Mouse (Mus musculus): ENCODE measurements around the gene Zfp978. TPM values are rescaled to one million over a fixed set of nuclear protein-coding genes. Genes with fewer than 3 reads are reported as not detected.
"Not testable (repeated sequence)": the region's sequence is repeated elsewhere in the genome, so short reads cannot be mapped to it uniquely, and the experiment has no call there.

Gene Zfp978
- total RNA-seq, 2 experiments from 2014 or later: 0.42 to 0.70 TPM

- peak in 1 of 2 experiments; percentile 5 for DNase-seq
- intact Hi-C loops (cut with DNase I): not testable (repeated sequence)
Observed at GRCm38 (mm10) chr4:147349687-147350415, 11.3 kb upstream of the Zfp978 start.

GRCm38 (mm10) chr4:147350541-147350940 lies 10.6 kb upstream of the Zfp978 start:
- DNase-seq: peak in 1 of 2 experiments; percentile 3
- intact Hi-C loops (cut with DNase I): not testable (repeated sequence)

DNA sequence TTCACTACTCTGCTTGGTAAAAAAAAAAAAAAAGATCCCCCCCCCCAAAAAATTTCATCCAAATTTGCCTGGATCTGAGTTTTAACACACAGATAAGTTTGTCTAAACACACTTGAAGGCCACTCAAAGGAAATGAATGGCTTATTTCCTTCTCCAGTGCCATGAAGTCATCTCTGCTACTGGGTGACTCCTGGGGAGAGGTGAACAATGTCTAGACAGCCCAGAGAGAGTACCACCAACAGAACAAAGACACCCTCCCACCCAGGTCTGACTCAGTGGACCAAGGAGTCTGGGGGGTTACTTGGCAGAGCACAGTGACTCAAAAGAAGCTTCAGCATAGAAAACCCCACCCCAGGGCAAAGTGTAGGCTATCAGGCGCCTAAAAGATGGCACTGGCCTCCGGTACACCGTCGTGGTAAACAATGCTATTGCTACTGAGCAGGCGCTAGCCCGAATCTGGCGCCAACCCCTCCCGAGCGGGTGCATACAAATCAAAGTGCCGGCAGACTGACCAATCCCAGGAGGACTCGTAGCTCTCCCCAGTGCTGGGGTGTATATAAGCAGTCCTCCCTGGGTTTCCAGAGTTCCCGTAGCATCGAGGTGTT lies 9.6 kb upstream of the Zfp978 start:
- DNase-seq: peak in 1 of 2 experiments; percentile 1
- intact Hi-C loops (cut with DNase I): not testable (repeated sequence)

GRCm38 (mm10) chr4:147353626-147354025 lies 7.5 kb upstream of the Zfp978 start:
- DNase-seq; intact Hi-C loops (cut with DNase I): not testable (repeated sequence)

DNA sequence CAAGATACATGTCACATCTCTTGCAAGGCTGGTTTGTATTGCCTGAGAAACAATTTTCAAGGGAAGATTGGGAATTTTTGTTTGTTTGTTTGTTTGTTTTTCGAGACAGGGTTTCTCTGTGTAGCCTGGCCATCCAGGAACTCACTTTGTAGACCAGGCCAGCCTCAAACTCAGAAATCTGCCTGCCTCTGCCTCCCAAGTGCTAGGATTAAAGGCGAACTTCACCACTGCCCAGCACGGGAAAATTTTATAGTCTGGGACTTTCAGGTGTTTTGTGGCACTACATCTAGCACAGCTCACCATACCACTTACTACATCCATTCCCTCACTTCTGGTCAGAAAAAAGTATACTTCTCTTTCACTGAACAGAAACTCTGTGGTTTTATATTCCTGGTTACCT lies 5.1 kb upstream of the Zfp978 start:
- DNase-seq; intact Hi-C loops (cut with DNase I): not testable (repeated sequence)

DNA sequence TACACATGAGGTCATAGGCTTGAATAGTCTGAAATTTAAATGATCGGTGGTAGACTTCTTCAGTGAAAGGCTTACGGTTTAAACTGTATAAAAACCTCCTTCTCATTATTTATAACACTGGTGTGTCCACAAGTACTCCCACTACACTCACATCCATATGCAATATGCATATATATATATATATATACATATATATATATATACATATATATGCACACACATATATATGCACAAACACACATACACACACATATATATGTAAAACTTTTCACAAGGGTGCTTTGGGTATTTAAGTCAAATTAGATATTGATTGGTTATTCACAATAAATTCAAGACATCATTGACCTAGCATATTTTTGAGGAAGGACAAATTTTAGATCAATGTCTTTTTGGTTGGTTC lies 3.9 kb upstream of the Zfp978 start:
- DNase-seq; intact Hi-C loops (cut with DNase I): not testable (repeated sequence)

GRCm38 (mm10) chr4:147361872-147362271 lies 769 bp downstream of the Zfp978 start:
- intact Hi-C loops (cut with DNase I): not testable (repeated sequence)

GRCm38 (mm10) chr4:147369564-147369963 lies 8.5 kb downstream of the Zfp978 start:
- DNase-seq; intact Hi-C loops (cut with DNase I): not testable (repeated sequence)

More at GRCm38 (mm10) chr4:147361872-147362271, 769 bp downstream of the Zfp978 start:
- DNase-seq: not testable (repeated sequence)

DNA sequence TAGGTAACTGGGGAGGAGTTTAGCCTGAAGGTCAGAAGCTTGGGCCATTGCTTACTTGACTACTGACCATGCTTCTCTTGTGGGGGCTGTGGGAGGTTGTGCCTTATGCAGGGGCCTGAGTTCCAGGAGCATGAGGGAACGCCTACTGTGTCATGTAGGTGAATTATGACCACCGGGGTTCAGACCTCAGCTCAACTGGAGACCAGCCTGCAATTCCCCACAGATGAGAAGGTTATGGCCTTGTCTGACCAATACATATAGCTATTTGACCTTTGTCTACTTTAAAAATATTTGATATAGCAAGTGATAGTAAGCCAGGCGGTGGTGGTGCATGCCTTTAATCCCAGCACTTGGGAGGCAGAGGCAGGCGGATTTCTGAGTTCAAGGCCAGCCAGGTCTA lies 22.1 kb downstream of the Zfp978 start:
- intact Hi-C loops (cut with DNase I); DNase-seq: not testable (repeated sequence)

GRCm38 (mm10) chr4:147397201-147397600 lies 36.1 kb downstream of the Zfp978 start:
- intact Hi-C loops (cut with DNase I); DNase-seq: not testable (repeated sequence)

- DNase-seq; intact Hi-C loops (cut with DNase I): not testable (repeated sequence)
Observed at GRCm38 (mm10) chr4:147397934-147398682, 37.0 kb downstream of the Zfp978 start.

DNA sequence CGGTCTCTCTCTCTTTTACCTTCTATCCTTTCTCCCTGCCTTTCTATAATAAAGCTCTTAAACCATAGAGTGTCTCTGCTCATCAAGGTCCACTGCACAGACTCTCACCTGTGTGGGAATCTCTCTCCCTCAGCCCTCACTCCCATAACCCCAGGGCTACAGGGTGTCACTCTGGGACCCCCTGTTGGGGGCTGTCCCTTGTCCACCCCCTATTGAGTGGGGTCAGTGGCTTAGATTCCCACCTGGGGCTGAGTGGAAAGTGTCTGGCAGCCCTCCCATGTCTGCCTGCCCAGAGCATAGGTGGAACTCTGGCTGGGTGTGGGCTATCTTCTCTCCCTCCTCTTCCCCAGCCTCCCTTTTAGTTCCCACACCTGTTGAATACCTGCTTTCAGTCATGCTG lies 37.6 kb downstream of the Zfp978 start:
- intact Hi-C loops (cut with DNase I); DNase-seq: not testable (repeated sequence)

- DNase-seq; intact Hi-C loops (cut with DNase I): not testable (repeated sequence)
Observed at GRCm38 (mm10) chr4:147399505-147399904, 38.4 kb downstream of the Zfp978 start.

DNA sequence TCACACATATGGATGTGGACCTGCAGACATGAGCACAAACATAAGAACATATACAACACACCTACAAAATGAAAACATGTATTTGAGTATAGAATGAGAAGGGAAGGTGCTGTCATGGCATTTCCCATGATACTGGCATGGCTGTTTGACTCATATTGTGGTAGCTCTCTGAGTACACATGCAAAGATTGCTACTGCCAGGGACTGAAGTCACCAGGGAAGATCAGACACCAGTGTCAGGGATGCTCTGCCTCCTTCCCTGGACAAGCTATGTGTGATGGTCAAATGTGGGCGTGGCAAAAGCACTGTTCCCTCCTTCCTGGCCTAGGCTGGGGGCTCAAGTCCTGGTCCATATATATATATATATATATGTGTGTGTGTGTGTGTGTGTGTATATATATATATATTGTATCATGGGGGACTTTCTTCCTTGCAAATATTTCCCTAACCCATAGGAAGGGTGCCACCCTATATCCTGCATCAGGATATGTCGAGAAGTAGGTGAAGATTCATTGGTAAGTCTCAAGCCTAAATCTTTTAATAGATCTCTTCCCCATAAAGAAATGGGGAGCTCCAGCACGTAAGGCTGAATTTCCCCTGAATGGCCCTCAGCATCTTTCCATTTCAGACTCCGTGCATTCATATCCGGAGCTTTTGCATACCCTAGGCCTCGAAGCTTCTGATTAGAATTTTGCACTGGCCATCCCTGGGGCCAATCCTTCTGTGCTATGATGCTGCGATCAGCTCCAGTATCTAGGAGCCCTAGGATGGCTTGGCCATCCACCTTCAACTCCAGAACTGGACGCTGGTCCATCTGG lies 39.1 kb downstream of the Zfp978 start:
- intact Hi-C loops (cut with DNase I); DNase-seq: not testable (repeated sequence)

DNA sequence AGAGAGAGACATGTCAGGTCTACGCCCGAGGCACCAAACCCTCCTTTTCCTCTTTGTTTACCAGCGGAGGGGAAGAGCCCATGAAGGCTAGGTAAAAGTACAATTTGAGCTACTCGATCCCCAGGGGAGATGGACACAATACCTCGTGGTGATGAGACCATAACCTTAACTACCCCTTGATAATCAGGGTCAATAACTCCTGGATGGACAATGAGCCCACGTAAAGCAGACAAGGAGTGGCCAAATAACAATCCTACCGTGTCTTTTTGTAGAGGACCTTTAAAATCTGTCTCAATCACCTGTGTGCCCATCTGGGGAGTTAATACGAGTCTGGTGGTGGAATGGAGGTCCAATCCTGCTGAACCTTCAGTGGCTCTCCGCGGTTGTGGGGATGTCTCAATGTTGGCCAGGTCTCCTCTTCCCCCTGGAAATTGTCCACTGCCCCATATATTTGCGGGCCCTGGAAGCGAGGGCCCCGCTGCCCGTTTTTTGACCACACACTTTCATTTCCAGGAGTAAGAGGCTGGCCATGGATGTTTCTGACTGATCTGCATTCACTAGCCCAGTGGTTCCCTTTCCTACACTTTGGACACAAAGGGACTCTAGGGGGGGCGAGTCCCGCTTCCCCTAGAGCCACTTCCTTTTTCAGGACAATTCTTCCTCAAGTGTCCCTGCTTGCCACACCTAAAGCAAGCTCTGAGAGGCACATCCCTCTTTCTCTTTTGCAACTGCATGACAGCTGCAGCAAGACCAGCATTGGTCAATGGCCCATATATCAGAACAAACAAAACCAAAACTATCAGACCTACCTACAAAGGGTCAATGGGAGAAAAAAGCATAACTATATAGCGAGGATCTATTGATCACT lies 40.0 kb downstream of the Zfp978 start:
- intact Hi-C loops (cut with DNase I); DNase-seq: not testable (repeated sequence)

- DNase-seq; intact Hi-C loops (cut with DNase I): not testable (repeated sequence)
Observed at GRCm38 (mm10) chr4:147401736-147402506, 40.8 kb downstream of the Zfp978 start.

DNA sequence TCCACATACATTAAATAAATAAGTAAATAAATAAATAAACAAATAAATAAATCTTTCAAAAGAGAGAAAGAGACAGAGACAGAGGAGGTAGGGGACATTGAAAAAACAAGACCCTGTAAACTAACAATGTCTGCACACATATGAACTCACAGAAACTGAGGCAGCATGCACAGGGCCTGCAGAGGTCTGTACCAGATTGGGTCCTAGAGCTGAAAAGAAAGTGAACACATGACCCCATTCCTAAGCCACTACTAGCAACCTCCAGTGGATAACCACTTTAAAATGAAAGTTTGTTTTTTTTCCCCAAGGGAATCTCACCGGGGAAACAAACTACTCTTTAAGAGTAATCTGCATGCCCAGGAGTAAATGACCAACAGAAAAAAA lies 41.4 kb downstream of the Zfp978 start:
- intact Hi-C loops (cut with DNase I); DNase-seq: not testable (repeated sequence)

DNA sequence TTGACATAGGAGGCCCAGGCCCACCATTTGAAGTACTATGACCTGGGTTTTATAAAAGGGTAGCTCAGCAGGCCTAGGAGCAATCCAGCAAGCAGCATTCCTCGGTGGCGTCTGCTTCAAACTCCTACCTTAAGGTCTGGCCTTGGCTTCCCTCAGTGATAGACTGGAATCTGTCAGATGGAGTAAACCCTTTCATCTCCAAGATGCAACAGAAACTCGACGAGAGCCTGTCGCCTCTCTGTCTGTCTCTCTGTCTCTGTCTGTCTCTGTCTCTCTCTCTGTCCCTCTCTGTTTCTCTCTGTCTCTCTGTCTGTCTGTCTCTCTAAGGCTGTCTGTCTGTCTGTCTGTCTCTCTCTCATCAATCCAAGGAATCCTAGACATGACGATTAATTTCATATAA lies 42.4 kb downstream of the Zfp978 start:
- DNase-seq; intact Hi-C loops (cut with DNase I): not testable (repeated sequence)
